Mouse (Mus musculus) Muller cell, postnatal 12 days (primary cell): ENCODE data around the gene Cry2.

Experiments used
- DNase-seq: peaks from one replicate; pipeline ENCODE4 v3.0.0-alpha.2; 2015; ENCODE audit errors: inconsistent ontology term

The Cry2 gene

DNA sequence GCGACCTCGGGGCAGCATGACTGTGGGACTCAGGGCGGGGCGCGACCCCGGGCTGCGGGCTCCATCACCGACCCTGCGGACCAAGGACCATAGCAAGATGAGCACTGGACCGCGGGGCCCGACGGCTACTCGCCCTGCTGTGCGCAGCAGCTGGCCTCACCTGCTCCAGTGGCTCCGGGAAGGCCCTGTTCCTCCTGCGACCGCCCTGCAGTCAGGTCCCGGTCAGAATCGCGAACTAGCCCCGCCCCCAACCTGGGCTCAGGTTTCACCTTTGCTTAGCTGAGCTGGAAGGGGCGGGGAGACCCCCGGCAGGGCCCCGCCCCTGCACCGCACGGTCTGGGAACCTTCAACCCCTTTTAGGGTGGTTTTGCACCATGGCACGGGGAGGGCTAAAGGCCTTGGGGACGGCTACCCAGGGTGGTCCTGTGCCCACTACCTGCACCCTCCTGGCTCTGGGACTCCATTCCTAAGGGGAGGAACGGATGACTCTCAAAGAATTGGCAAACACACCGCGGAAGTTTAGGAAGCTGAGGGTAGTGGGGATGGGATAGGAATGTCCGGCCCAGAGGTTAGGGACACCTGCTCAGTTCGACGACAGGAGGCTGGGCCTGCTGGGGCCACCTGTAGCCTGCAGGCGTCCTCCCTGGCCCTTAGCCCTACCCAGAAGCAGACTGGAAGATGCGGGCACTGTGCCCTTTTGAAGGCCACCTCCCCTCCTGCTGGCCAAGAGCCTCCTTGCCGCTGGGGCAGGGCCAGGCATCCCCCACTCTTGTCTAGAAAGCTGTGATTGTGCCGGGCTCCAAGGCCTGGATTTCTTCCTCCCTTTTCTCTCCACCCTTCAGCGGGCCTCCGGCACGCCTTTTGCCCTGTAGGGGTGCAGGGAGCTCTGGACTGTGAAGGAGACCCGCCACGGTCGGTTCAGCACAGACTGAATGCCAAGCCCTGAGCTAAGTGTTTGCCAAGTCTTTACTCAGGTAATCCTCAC lies 62.7 kb downstream of the Cry2 start:
- no peak for DNase-seq

GRCm38 (mm10) chr2:92370375-92370774 lies 63.5 kb downstream of the Cry2 start:
- DNase-seq: no peak

GRCm38 (mm10) chr2:92367383-92368029 lies 66.3 kb downstream of the Cry2 start:
- DNase-seq: no peak

- DNase-seq: no peak
These were observed 68.3 kb downstream of the Cry2 start for GRCm38 (mm10) chr2:92365568-92365967.

DNA sequence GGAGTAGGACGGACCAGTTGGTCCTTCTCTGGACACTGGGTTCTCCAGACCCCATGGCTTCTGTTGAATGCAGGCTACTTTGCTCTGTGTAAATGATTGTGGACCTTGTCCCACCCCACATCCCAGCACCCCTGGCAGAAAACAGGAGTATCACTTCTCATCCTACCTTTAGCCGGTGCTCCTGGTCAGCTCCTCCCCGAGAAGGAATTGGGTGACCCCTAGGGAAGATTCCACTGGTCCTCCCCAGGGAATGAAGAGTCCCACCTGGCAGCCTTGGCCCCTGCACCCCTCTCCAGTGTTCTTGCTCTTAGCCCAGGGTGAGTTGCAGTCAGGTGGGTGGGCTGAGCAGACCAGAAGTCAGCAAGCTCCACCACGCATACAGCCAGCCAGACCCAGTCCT lies 69.8 kb downstream of the Cry2 start:
- DNase-seq: no peak

- DNase-seq: no peak
These were observed 71.1 kb downstream of the Cry2 start for GRCm38 (mm10) chr2:92362571-92363228.

GRCm38 (mm10) chr2:92361795-92362194 lies 72.0 kb downstream of the Cry2 start:
- no peak for DNase-seq

DNA sequence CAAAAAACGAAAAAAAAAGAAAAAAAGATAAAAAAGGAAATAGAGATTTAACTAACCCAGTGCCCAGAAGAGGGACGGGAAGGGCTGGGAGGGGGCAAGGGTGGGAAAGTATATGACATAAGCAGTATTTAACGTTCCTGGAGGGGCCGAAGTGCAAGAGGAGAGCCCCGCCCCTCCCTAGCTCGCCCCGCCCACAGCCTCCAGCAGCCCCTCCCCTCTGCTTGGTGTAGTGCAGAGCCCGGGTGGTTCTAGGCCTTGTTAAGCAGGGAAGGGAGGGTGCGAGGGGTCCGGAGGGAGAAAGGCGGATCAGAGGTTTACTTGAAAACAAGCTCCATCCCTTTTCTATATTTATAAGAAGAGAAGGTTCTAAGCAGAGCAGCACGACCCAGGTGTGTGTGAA lies 73.0 kb downstream of the Cry2 start:
- no peak for DNase-seq

DNA sequence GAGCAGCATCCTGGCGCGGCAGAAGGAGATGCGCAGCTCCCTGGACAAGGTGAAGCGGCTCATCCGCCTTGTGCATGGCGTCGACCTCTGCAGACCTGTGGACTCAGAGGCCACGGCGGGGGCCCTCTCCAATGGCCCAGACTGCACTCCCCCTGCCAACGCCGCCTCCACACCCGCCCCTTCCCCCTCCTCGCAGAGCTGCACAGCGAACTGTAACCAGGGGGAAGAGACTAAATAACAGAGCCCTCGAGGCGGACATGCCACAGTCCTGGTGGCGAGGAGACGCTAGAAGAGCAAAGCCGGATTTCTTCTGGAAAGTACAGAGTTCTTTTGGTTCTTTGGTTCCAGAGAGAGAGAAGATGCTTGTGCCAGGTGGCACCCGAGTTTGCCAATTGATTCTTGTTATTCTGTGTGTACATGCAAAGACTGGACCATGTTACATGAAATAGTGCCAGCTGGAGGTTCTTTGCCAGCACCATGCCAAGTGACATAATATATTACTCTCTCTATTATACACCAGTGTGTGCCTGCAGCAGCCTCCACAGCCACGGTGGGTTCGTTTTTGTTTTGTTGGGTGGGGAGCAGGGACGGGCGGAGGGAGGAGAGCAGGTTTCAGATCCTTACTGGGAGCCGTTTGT lies 73.5 kb downstream of the Cry2 start:
- no peak for DNase-seq

DNA sequence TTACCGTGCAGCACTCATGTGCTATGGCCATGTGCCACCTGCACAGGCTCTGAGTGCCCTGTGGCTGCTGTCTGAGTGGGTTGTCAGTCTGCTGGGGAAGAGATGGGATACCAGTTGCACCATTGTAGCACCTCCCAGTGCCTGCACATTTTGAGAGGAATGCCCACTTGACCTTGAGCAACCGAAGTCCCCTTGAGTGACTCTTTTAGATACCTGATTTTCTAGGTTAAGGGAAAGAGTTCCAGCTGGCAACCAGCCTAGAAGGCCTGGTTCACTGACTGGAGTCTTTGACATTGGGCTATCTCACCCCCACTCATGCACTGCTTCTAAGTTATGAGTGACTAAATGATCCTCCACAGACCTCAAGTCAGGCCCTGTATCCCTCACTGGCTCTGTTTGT lies 74.5 kb downstream of the Cry2 start:
- no peak for DNase-seq

GRCm38 (mm10) chr2:92354224-92354623 lies 79.6 kb downstream of the Cry2 start:
- no peak for DNase-seq
